In the genomic region with DNA sequence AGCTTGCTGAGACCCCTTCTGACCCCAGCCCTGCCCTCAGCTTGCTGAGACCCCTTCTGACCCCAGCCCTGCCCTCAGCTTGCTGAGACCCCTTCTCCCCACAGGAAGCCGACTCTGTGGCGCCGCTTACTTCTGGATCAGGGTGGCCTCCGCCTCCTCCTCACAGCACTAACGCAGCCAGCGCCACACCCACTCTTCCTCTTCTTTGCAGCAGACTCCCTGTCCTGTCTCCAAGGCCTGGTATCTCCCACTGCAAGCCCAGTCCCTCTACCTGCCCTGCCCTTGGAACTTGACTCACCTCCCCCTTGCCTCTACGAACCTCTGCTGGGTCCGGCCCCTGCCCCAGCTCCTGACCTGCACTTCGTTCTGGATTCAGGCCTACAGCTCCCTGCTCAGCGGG, we compare ENCODE assay signal across 23 mouse cellular contexts. TPM values are rescaled to one million over a fixed set of nuclear protein-coding genes. Genes with fewer than 3 reads are reported as not detected.
DNase-seq lines count a peak whose midpoint lies in the region; ATAC-seq lines count a peak whose summit lies in the region.
"Had no signal": no experiment of that assay in that cellular context is flagged by ENCODE, and none has a peak within 500 bp of the region (broad histone marks: within the 10 kb centered on the region; RNA-seq: fewer than 3 reads in every experiment).

No protein-coding gene starts in this region.

- H3K36me3 ChIP-seq in hindbrain, embryonic 10.5 days = peaks cover 55% of the 10 kb centered on the region
- peaks cover 15% of the 10 kb centered on the region for H3K36me3 ChIP-seq in hindbrain, embryonic 16.5 days (ENCODE audit: control insufficient read depth, insufficient read depth, low read length)
- H3K36me3 ChIP-seq in midbrain, embryonic 13.5 days = peaks cover 47% of the 10 kb centered on the region
- H3K36me3 ChIP-seq in midbrain, embryonic 11.5 days (ENCODE audit: control insufficient read depth, insufficient read depth, low read length) = peaks cover 6% of the 10 kb centered on the region; the same call in 1 of the 2 replicates
- peaks cover 56% of the 10 kb centered on the region for H3K36me3 ChIP-seq in embryonic facial prominence, embryonic 13.5 days

- peaks cover 71% of the 10 kb centered on the region for H3K4me1 ChIP-seq in hindbrain, embryonic 10.5 days (replicated peaks)
- peaks cover 21% of the 10 kb centered on the region for H3K4me1 ChIP-seq in hindbrain, embryonic 16.5 days (ENCODE audit: control insufficient read depth, insufficient read depth, low read depth, low read length)
- H3K4me1 ChIP-seq in midbrain, embryonic 13.5 days (replicated peaks) = peaks cover 25% of the 10 kb centered on the region
- H3K4me1 ChIP-seq in midbrain, embryonic 11.5 days (ENCODE audit: control insufficient read depth, insufficient read depth, low read length) = peaks cover 11% of the 10 kb centered on the region
- peaks cover 33% of the 10 kb centered on the region for H3K4me1 ChIP-seq in embryonic facial prominence, embryonic 13.5 days

- no peaks in the 10 kb centered on the region for H3K9me3 ChIP-seq in hindbrain, embryonic 10.5 days
- no peaks in the 10 kb centered on the region for H3K9me3 ChIP-seq in hindbrain, embryonic 16.5 days (ENCODE audit: control insufficient read depth, low read length)
- H3K9me3 ChIP-seq in midbrain, embryonic 13.5 days = no peaks in the 10 kb centered on the region
- no peaks in the 10 kb centered on the region for H3K9me3 ChIP-seq in midbrain, embryonic 11.5 days (ENCODE audit: control insufficient read depth, low read length)
- H3K9me3 ChIP-seq in embryonic facial prominence, embryonic 13.5 days = no peaks in the 10 kb centered on the region
- H3K9me3 ChIP-seq: liver, embryonic 13.5 days had no signal

- H3K27me3 ChIP-seq in hindbrain, embryonic 10.5 days (ENCODE audit: insufficient read depth, poor library complexity, severe bottlenecking) = peaks cover 20% of the 10 kb centered on the region
- no peaks in the 10 kb centered on the region for H3K27me3 ChIP-seq in hindbrain, embryonic 16.5 days (replicated peaks; ENCODE audit: control insufficient read depth, insufficient read depth, low read length)
- peaks cover 19% of the 10 kb centered on the region; the same call in 1 of the 2 replicates for H3K27me3 ChIP-seq in midbrain, embryonic 13.5 days
- H3K27me3 ChIP-seq in midbrain, embryonic 11.5 days (ENCODE audit: control insufficient read depth, insufficient read depth, low read length) = 0 out of 2 replicates have a peak, but pooled peaks cover 3% of the 10 kb centered on the region
- H3K27me3 ChIP-seq in embryonic facial prominence, embryonic 13.5 days = no peaks in the 10 kb centered on the region
- H3K27me3 ChIP-seq: CH12.LX had no signal

- H3K4me2 ChIP-seq in hindbrain, embryonic 16.5 days (ENCODE audit: low read length) = no peak overlapping the region
- H3K4me2 ChIP-seq in midbrain, embryonic 13.5 days (replicated peaks) = no peak overlapping the region
- no peak overlapping the region for H3K4me2 ChIP-seq in midbrain, embryonic 11.5 days
- H3K4me2 ChIP-seq in embryonic facial prominence, embryonic 13.5 days = no peak overlapping the region
- H3K4me2 ChIP-seq: heart, embryonic 11.5 days; liver, embryonic 13.5 days had no signal

- no peak overlapping the region for H3K4me3 ChIP-seq in hindbrain, embryonic 10.5 days
- no peak overlapping the region for H3K4me3 ChIP-seq in hindbrain, embryonic 16.5 days (ENCODE audit: low read length)
- no peak overlapping the region for H3K4me3 ChIP-seq in midbrain, embryonic 13.5 days (replicated peaks)
- H3K4me3 ChIP-seq in midbrain, embryonic 11.5 days (ENCODE audit: low read depth, low read length) = no peak overlapping the region
- H3K4me3 ChIP-seq in embryonic facial prominence, embryonic 13.5 days = no peak overlapping the region
- H3K4me3 ChIP-seq: erythroblast, embryonic 14.5 days; layer of hippocampus, adult 2 months; liver, embryonic 13.5 days had no signal

- DNase-seq in embryo, embryonic 10 days (ENCODE audit: low spot score) = peak; percentile 58
- no peak for DNase-seq in embryo, embryonic 11 days
- no peak for DNase-seq in hindbrain, embryonic 10.5 days (ENCODE audit: low spot score)
- no peak for DNase-seq in midbrain, embryonic 11.5 days (ENCODE audit: low spot score, missing footprints)
- DNase-seq in layer of hippocampus, adult 11-12 months (ENCODE audit: low spot score) = no peak
- DNase-seq: adrenal gland, adult 8-10 months; cerebellum, adult 11-12 months; gastrocnemius, postnatal 10 days; kidney, adult 11 months; left cerebral cortex, postnatal 4 days; liver, embryonic 13.5 days; midbrain, embryonic 14.5 days had no signal

- WGBS in hindbrain, embryonic 10.5 days = 37% methylated on average over 10 of the region's 10 CpGs
- 40% methylated on average over 10 of the region's 10 CpGs for WGBS in hindbrain, embryonic 16.5 days
- WGBS in midbrain, embryonic 13.5 days = 52% methylated on average over 10 of the region's 10 CpGs
- WGBS in midbrain, embryonic 11.5 days = 44% methylated on average over 10 of the region's 10 CpGs
- WGBS in embryonic facial prominence, embryonic 13.5 days = 44% methylated on average over 10 of the region's 10 CpGs

- H3K9ac ChIP-seq in hindbrain, embryonic 16.5 days (ENCODE audit: low read depth, low read length) = no peak overlapping the region
- H3K9ac ChIP-seq in midbrain, embryonic 13.5 days (replicated peaks) = 0 out of 2 replicates have a peak overlapping the region, but pooled peaks have one; percentile 23
- H3K9ac ChIP-seq in midbrain, embryonic 11.5 days (ENCODE audit: low read length) = no peak overlapping the region
- H3K9ac ChIP-seq in embryonic facial prominence, embryonic 13.5 days = 0 out of 2 replicates have a peak overlapping the region, but pooled peaks have one; percentile 40
- H3K9ac ChIP-seq: liver, embryonic 13.5 days had no signal

- H3K27ac ChIP-seq in hindbrain, embryonic 10.5 days = peak overlapping the region; percentile 69; the same call in 1 of the 2 replicates
- no peak overlapping the region for H3K27ac ChIP-seq in hindbrain, embryonic 16.5 days (ENCODE audit: low read depth, low read length)
- H3K27ac ChIP-seq in midbrain, embryonic 13.5 days = no peak overlapping the region
- H3K27ac ChIP-seq in midbrain, embryonic 11.5 days (ENCODE audit: low read depth, low read length) = no peak overlapping the region
- H3K27ac ChIP-seq in embryonic facial prominence, embryonic 13.5 days = no peak overlapping the region
- H3K27ac ChIP-seq: hindbrain, postnatal 0 days; kidney, postnatal 0 days; layer of hippocampus, adult 2 months; liver, embryonic 13.5 days had no signal

- ATAC-seq in hindbrain, embryonic 16.5 days = no peak
- ATAC-seq in midbrain, embryonic 13.5 days = no peak
- ATAC-seq in midbrain, embryonic 11.5 days (ENCODE audit: low FRiP score) = no peak
- ATAC-seq in embryonic facial prominence, embryonic 13.5 days (ENCODE audit: insufficient number of reproducible peaks, insufficient read depth, low FRiP score, low TSS enrichment, low read depth) = no peak
- ATAC-seq: hindbrain, postnatal 0 days had no signal

RNA-seq across cellular contexts. Expression of a gene that starts 2.7 kb away (rescaled TPM):
- 37.9 and 50.9 TPM in 2 replicates for polyA plus RNA-seq in hindbrain, embryonic 10.5 days (2016; fragmentation: Nextera tagmentation; extraction: Ambion mirVana)
- 27.8 and 34.6 TPM in 2 replicates for polyA plus RNA-seq in hindbrain, embryonic 16.5 days (2015; fragmentation: Nextera tagmentation; extraction: Ambion mirVana)
- 21.7 and 23.0 TPM in 2 replicates for polyA plus RNA-seq in midbrain, embryonic 13.5 days (2015; fragmentation: Nextera tagmentation; extraction: Ambion mirVana)
- polyA plus RNA-seq in midbrain, embryonic 11.5 days (2014; fragmentation: Nextera tagmentation; extraction: Ambion mirVana) = 32.2 and 34.3 TPM in 2 replicates
- 50.4 and 52.5 TPM in 2 replicates for polyA plus RNA-seq in embryonic facial prominence, embryonic 13.5 days (2015; fragmentation: Nextera tagmentation; extraction: Ambion mirVana)

RNA-seq across cellular contexts. Expression of a gene that starts 6.1 kb away (rescaled TPM):
- 10.2 and 13.5 TPM in 2 replicates for polyA plus RNA-seq in hindbrain, embryonic 10.5 days (2016; fragmentation: Nextera tagmentation; extraction: Ambion mirVana)
- 6.3 and 7.9 TPM in 2 replicates for polyA plus RNA-seq in hindbrain, embryonic 16.5 days (2015; fragmentation: Nextera tagmentation; extraction: Ambion mirVana)
- 11.0 and 11.5 TPM in 2 replicates for polyA plus RNA-seq in midbrain, embryonic 13.5 days (2015; fragmentation: Nextera tagmentation; extraction: Ambion mirVana)
- polyA plus RNA-seq in midbrain, embryonic 11.5 days (2014; fragmentation: Nextera tagmentation; extraction: Ambion mirVana) = 13.7 and 14.2 TPM in 2 replicates
- 8.8 and 9.3 TPM in 2 replicates for polyA plus RNA-seq in embryonic facial prominence, embryonic 13.5 days (2015; fragmentation: Nextera tagmentation; extraction: Ambion mirVana)

RNA-seq across cellular contexts. Expression of a gene that starts 6.8 kb away (rescaled TPM):
- 16.7 and 19.6 TPM in 2 replicates for polyA plus RNA-seq in hindbrain, embryonic 10.5 days (2016; fragmentation: Nextera tagmentation; extraction: Ambion mirVana)
- polyA plus RNA-seq in hindbrain, embryonic 16.5 days (2015; fragmentation: Nextera tagmentation; extraction: Ambion mirVana) = 12.0 and 14.1 TPM in 2 replicates
- polyA plus RNA-seq in midbrain, embryonic 13.5 days (2015; fragmentation: Nextera tagmentation; extraction: Ambion mirVana) = 12.5 and 13.9 TPM in 2 replicates
- polyA plus RNA-seq in midbrain, embryonic 11.5 days (2014; fragmentation: Nextera tagmentation; extraction: Ambion mirVana) = 5.8 and 7.1 TPM in 2 replicates
- 16.3 and 17.7 TPM in 2 replicates for polyA plus RNA-seq in embryonic facial prominence, embryonic 13.5 days (2015; fragmentation: Nextera tagmentation; extraction: Ambion mirVana)

RNA-seq across cellular contexts. Expression of a gene that starts 21.5 kb away (rescaled TPM):
- 0.29 TPM in 1 of 2 replicates, not detected in the other for polyA plus RNA-seq in hindbrain, embryonic 10.5 days (2016; fragmentation: Nextera tagmentation; extraction: Ambion mirVana)
- polyA plus RNA-seq in hindbrain, embryonic 16.5 days (2015; fragmentation: Nextera tagmentation; extraction: Ambion mirVana) = 0.15 TPM in 1 of 2 replicates, not detected in the other
- not detected in 2 replicates for polyA plus RNA-seq in midbrain, embryonic 13.5 days (2015; fragmentation: Nextera tagmentation; extraction: Ambion mirVana)
- polyA plus RNA-seq in midbrain, embryonic 11.5 days (2014; fragmentation: Nextera tagmentation; extraction: Ambion mirVana) = 0.16 TPM in 1 of 2 replicates, not detected in the other
- 0.42 TPM in 1 of 2 replicates, not detected in the other for polyA plus RNA-seq in embryonic facial prominence, embryonic 13.5 days (2015; fragmentation: Nextera tagmentation; extraction: Ambion mirVana)
- polyA plus RNA-seq: midbrain, embryonic 14.5 days; thymus, postnatal 0 days had no signal

RNA-seq across cellular contexts. Expression of a gene that starts 37.7 kb away (rescaled TPM):
- polyA plus RNA-seq in hindbrain, embryonic 10.5 days (2016; fragmentation: Nextera tagmentation; extraction: Ambion mirVana) = 0.25 TPM in 1 of 2 replicates, not detected in the other
- polyA plus RNA-seq in hindbrain, embryonic 16.5 days (2015; fragmentation: Nextera tagmentation; extraction: Ambion mirVana) = 0.33 and 4.0 TPM in 2 replicates
- polyA plus RNA-seq in midbrain, embryonic 13.5 days (2015; fragmentation: Nextera tagmentation; extraction: Ambion mirVana) = not detected in 2 replicates
- not detected in 2 replicates for polyA plus RNA-seq in midbrain, embryonic 11.5 days (2014; fragmentation: Nextera tagmentation; extraction: Ambion mirVana)
- 2.6 and 5.1 TPM in 2 replicates for polyA plus RNA-seq in embryonic facial prominence, embryonic 13.5 days (2015; fragmentation: Nextera tagmentation; extraction: Ambion mirVana)
- polyA plus RNA-seq: erythroblast, embryonic 14.5 days; kidney, postnatal 0 days; midbrain, embryonic 14.5 days; stomach, embryonic 14.5 days had no signal

Comparison
In these comparisons a context has a peak if more than half of its experiments do, and no peak if none do; other contexts are left out.
1. H3K9ac ChIP-seq: peak in midbrain, embryonic 13.5 days (single experiment) and embryonic facial prominence, embryonic 13.5 days (single experiment); none in hindbrain, embryonic 16.5 days (single experiment) and midbrain, embryonic 11.5 days (single experiment).